20 mouse cellular contexts compared by ENCODE assay signal in genomic region chr10:19516011-19516410, GRCm38 (mm10).
A peak's percentile ranks its signal among the peaks of the same experiment; 100 is the strongest.
DNase-seq lines count a peak whose midpoint lies in the region; ATAC-seq and TF ChIP-seq lines count a peak whose summit lies in the region.
"Had no signal": no experiment of that assay in that cellular context is flagged by ENCODE, and none has a peak within 500 bp of the region (broad histone marks: within the 10 kb centered on the region; RNA-seq: fewer than 3 reads in every experiment).

No protein-coding gene starts in this region.

- H3K4me3 ChIP-seq in intestine, postnatal 0 days (ENCODE audit: low read depth, low read length), result no peak overlapping the region
- no peak overlapping the region for H3K4me3 ChIP-seq in intestine, embryonic 15.5 days (replicated peaks)
- H3K4me3 ChIP-seq: embryonic facial prominence, embryonic 15.5 days; forebrain, embryonic 10.5 days; heart, embryonic 10.5 days; neural tube, embryonic 15.5 days had no signal

- H3K27me3 ChIP-seq in intestine, postnatal 0 days (replicated peaks; ENCODE audit: control insufficient read depth, insufficient read depth, low read length), result no peaks in the 10 kb centered on the region
- H3K27me3 ChIP-seq in intestine, embryonic 15.5 days (replicated peaks), result no peaks in the 10 kb centered on the region
- H3K27me3 ChIP-seq: embryonic facial prominence, embryonic 15.5 days; neural tube, embryonic 15.5 days had no signal

- no peak overlapping the region for H3K4me2 ChIP-seq in intestine, postnatal 0 days (replicated peaks; ENCODE audit: low read depth)
- no peak overlapping the region for H3K4me2 ChIP-seq in intestine, embryonic 15.5 days (replicated peaks)
- H3K4me2 ChIP-seq: embryonic facial prominence, embryonic 15.5 days; midbrain, embryonic 11.5 days; neural tube, embryonic 15.5 days had no signal

- no peaks in the 10 kb centered on the region for H3K4me1 ChIP-seq in intestine, postnatal 0 days (replicated peaks; ENCODE audit: control insufficient read depth, insufficient read depth, low read length)
- no peaks in the 10 kb centered on the region for H3K4me1 ChIP-seq in intestine, embryonic 15.5 days (replicated peaks)
- H3K4me1 ChIP-seq: embryonic facial prominence, embryonic 15.5 days; forebrain, embryonic 10.5 days; heart, embryonic 10.5 days; neural tube, embryonic 15.5 days had no signal

- H3K9ac ChIP-seq in intestine, postnatal 0 days (ENCODE audit: low read depth, low read length), result no peak overlapping the region
- no peak overlapping the region for H3K9ac ChIP-seq in intestine, embryonic 15.5 days
- H3K9ac ChIP-seq: embryonic facial prominence, embryonic 15.5 days; neural tube, embryonic 15.5 days had no signal

- peak; percentile 28 for DNase-seq in retina, postnatal 1 day
- DNase-seq in retina, embryonic 14.5 days (ENCODE audit: low spot score), result no peak
- DNase-seq in R1 (ENCODE audit: low read depth, low spot score), result peak; percentile 59
- DNase-seq in gastrocnemius, postnatal 10 days, result no peak
- DNase-seq: cerebellum, postnatal 14 days; embryo, embryonic 11 days; gastrocnemius, postnatal 36 days; heart, postnatal 10 days; kidney, postnatal 4 days; right cerebral cortex, postnatal 4 days; thymus, adult 2 months had no signal

- ATAC-seq in intestine, postnatal 0 days, result no peak
- no peak for ATAC-seq in intestine, embryonic 15.5 days
- no peak for ATAC-seq in megakaryocyte progenitor cell, adult 5-6 weeks (replicated peaks; ENCODE audit: poor library complexity)
- ATAC-seq: hindbrain, embryonic 16.5 days had no signal

- TF ChIP-seq CTCF in intestine, postnatal 0 days (IDR thresholded peaks at IDR 0.05; ENCODE audit: low read depth), result peak; percentile 33

- no peak overlapping the region for H3K27ac ChIP-seq in intestine, postnatal 0 days (ENCODE audit: low read depth, low read length)
- H3K27ac ChIP-seq in intestine, embryonic 15.5 days, result no peak overlapping the region
- H3K27ac ChIP-seq: embryonic facial prominence, embryonic 15.5 days; forebrain, embryonic 10.5 days; heart, embryonic 10.5 days; neural tube, embryonic 15.5 days had no signal

- WGBS in intestine, postnatal 0 days, result 98% methylated on average over 3 of the region's 3 CpGs
- 94% methylated on average over 3 of the region's 3 CpGs for WGBS in intestine, embryonic 15.5 days

- no peaks in the 10 kb centered on the region for H3K9me3 ChIP-seq in intestine, postnatal 0 days (ENCODE audit: control insufficient read depth)
- no peaks in the 10 kb centered on the region for H3K9me3 ChIP-seq in intestine, embryonic 15.5 days
- H3K9me3 ChIP-seq: embryonic facial prominence, embryonic 15.5 days; forebrain, embryonic 10.5 days; heart, embryonic 10.5 days; neural tube, embryonic 15.5 days had no signal

- H3K36me3 ChIP-seq in intestine, postnatal 0 days (ENCODE audit: control insufficient read depth, insufficient read depth), result no peaks in the 10 kb centered on the region
- no peaks in the 10 kb centered on the region for H3K36me3 ChIP-seq in intestine, embryonic 15.5 days
- H3K36me3 ChIP-seq: embryonic facial prominence, embryonic 15.5 days; forebrain, embryonic 10.5 days; heart, embryonic 10.5 days; neural tube, embryonic 15.5 days had no signal

Comparison
In these comparisons a context has a peak if more than half of its experiments do, and no peak if none do; other contexts are left out.
1. DNase-seq: peak in retina, postnatal 1 day (single experiment) and R1 (single experiment); none in retina, embryonic 14.5 days (single experiment) and gastrocnemius, postnatal 10 days (single experiment).